Mouse (Mus musculus) bone marrow macrophage, adult 2 months (primary cell): ENCODE measurements around the gene Cd6.

ENCODE experiments used
- CTCF ChIP-seq: IDR thresholded peaks from 2 replicates; pipeline ENCODE4 v1.5.1; 2012; ENCODE audit warnings: low read depth, mild to moderate bottlenecking, low read length, moderate library complexity
- POLR2A ChIP-seq: IDR thresholded peaks from 2 replicates; pipeline ENCODE4 v1.6.1; 2012; ENCODE audit warnings: mild to moderate bottlenecking, low read depth, low read length, borderline replicate concordance

- TF ChIP-seq POLR2A, result no peak
- no peak for TF ChIP-seq CTCF
Observed at GRCm38 (mm10) chr19:10773384-10773783, 56.5 kb downstream of the Cd6 start.
